Mouse (Mus musculus) ES-E14 (cell line): Measurements from ENCODE around the gene Hrnr.

Source experiments
- CHD2 ChIP-seq: IDR thresholded peaks from 2 replicates; pipeline ENCODE4 v1.6.1; 2014; ENCODE audit warnings: mild to moderate bottlenecking, low read depth, low read length, inconsistent platforms
- MAFK ChIP-seq: IDR thresholded peaks from 2 replicates; pipeline ENCODE4 v1.6.1; 2014; ENCODE audit warnings: mild to moderate bottlenecking, low read depth, low read length, inconsistent platforms; ENCODE audit not compliant: insufficient read depth
- ZC3H11A ChIP-seq: IDR thresholded peaks from 2 replicates; pipeline ENCODE4 v1.6.1; 2012; ENCODE audit warnings: low read depth, mild to moderate bottlenecking, inconsistent platforms, low read length, borderline replicate concordance
- ZNF384 ChIP-seq: IDR thresholded peaks from 2 replicates; pipeline ENCODE4 v1.6.1; 2012; ENCODE audit warnings: low read depth, low read length, inconsistent platforms

DNA sequence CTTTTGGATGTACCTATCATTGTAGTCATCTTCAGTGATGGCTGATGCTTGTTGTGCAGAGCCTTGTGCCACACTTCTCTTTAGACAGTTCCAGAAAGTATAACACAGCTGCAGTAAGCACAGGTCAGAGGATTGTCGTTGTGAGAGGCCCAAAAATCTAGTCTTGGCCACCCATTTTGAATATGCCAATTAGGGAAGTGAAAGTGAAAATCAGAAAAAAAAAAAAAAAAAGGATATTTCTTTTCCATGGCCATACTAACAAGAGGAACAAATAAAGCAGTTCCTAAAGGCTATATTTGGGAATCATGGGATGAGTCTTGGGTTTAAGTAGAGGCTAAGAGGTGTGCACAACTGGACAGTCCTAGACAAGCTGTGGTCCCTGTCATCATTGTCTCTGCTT, 55.6 kb downstream of the Hrnr start:
- TF ChIP-seq CHD2 (no peak), MAFK (no peak), ZC3H11A (no peak), ZNF384 (no peak)
